Mouse (Mus musculus) forebrain, embryonic 16.5 days (tissue): ENCODE measurements around the gene Sh3pxd2a. TPM values are rescaled to one million over a fixed set of nuclear protein-coding genes. Genes with fewer than 3 reads are reported as not detected.

Source experiments
- ATAC-seq: fragments of 200-750 bp; cut with Nextera tagmentation; 2 replicates; pipeline ENCODE4 v1.8.0; 2017; ENCODE audit warnings: mild to moderate bottlenecking, moderate library complexity
- H3K27ac ChIP-seq: fragments of 300-500 bp; sonication (generic); 2 replicates; pipeline ENCODE4 v1.5.1; 2014; ENCODE audit warnings: low read length, control low read depth
- H3K27me3 ChIP-seq: fragments of 300-500 bp; sonication (generic); replicated peaks from 2 replicates; pipeline ENCODE4 v1.6.1; 2014; ENCODE audit warnings: low read length; ENCODE audit not compliant: control insufficient read depth, insufficient read depth
- H3K36me3 ChIP-seq: fragments of 300-500 bp; sonication (generic); 2 replicates; pipeline ENCODE4 v1.6.1; 2014; ENCODE audit not compliant: control insufficient read depth, insufficient read depth
- H3K4me1 ChIP-seq: fragments of 300-500 bp; sonication (generic); replicated peaks from 2 replicates; pipeline ENCODE4 v1.6.1; 2014; ENCODE audit warnings: low read length; ENCODE audit not compliant: control insufficient read depth, insufficient read depth
- H3K4me2 ChIP-seq: fragments of 300-500 bp; sonication (generic); 2 replicates; pipeline ENCODE4 v1.6.1; 2014; ENCODE audit warnings: mild to moderate bottlenecking, low read length, control low read depth
- H3K4me3 ChIP-seq: fragments of 300-500 bp; sonication (generic); replicated peaks from 2 replicates; pipeline ENCODE4 v1.5.1; 2014; ENCODE audit warnings: mild to moderate bottlenecking, low read length, control low read depth
- H3K9ac ChIP-seq: fragments of 300-500 bp; sonication (generic); replicated peaks from 2 replicates; pipeline ENCODE4 v1.6.1; 2014; ENCODE audit warnings: low read depth, low read length, control low read depth
- H3K9me3 ChIP-seq: fragments of 300-500 bp; sonication (generic); 2 replicates; pipeline ENCODE4 v1.6.1; 2016; ENCODE audit warnings: low read length; ENCODE audit not compliant: control insufficient read depth
- WGBS: fragments of 180-500 bp; shearing (Covaris S2); extraction: QIAGEN DNeasy Blood & Tissue Kit; methylation state at CpG from one replicate; pipeline ENCODE4 v1.1.7; 2014; 5-methylcytosine and 5-hydroxymethylcytosine counted together
- polyA plus RNA-seq: library from polyadenylated mRNA; unstranded; fragments of >200 nt; fragmentation: Nextera tagmentation; extraction: Ambion mirVana; gene quantifications from 2 replicates; pipeline ENCODE4 v1.2.1, GENCODE M21; 2015

The Sh3pxd2a gene
- polyA plus RNA-seq, 1 experiment from 2014 or later: 2.1 TPM

- Histone ChIP-seq H3K4me3 (no peak overlapping the region), H3K27me3 (no peaks in the 10 kb centered on the region), H3K9ac (no peak overlapping the region), H3K4me2 (no peak overlapping the region), H3K4me1 (peaks cover 14% of the 10 kb centered on the region), H3K27ac (peak overlapping the region; percentile 62), H3K36me3 (no peaks in the 10 kb centered on the region), H3K9me3 (no peaks in the 10 kb centered on the region)
- ATAC-seq: peak; percentile 82
- whole genome bisulfite sequencing: 70% methylated on average over 15 of the region's 15 CpGs
Measured at GRCm38 (mm10) chr19:47279788-47280532, 184.2 kb downstream of the Sh3pxd2a start.

- Histone ChIP-seq H3K4me1 (peaks cover 14% of the 10 kb centered on the region), H3K4me2 (no peak overlapping the region), H3K9me3 (no peaks in the 10 kb centered on the region), H3K27me3 (no peaks in the 10 kb centered on the region), H3K27ac (peak overlapping the region; percentile 62), H3K4me3 (no peak overlapping the region), H3K36me3 (no peaks in the 10 kb centered on the region), H3K9ac (no peak overlapping the region)
- 70% methylated on average over 4 of the region's 4 CpGs for WGBS
- no peak for ATAC-seq
Measured at GRCm38 (mm10) chr19:47279372-47279771, 184.8 kb downstream of the Sh3pxd2a start.

- no peak overlapping the region for H3K4me3 ChIP-seq
- H3K36me3 ChIP-seq: no peaks in the 10 kb centered on the region
- H3K9me3 ChIP-seq: no peaks in the 10 kb centered on the region
- ATAC-seq: no peak
- 0 out of 2 replicates have a peak overlapping the region, but pooled peaks have one; percentile 1 for H3K27ac ChIP-seq
- no peak overlapping the region for H3K4me2 ChIP-seq
- 76% methylated on average over 6 of the region's 6 CpGs for WGBS
- peaks cover 14% of the 10 kb centered on the region for H3K4me1 ChIP-seq
- no peaks in the 10 kb centered on the region for H3K27me3 ChIP-seq
- H3K9ac ChIP-seq: no peak overlapping the region
Measured at GRCm38 (mm10) chr19:47276730-47277129, 187.5 kb downstream of the Sh3pxd2a start.

GRCm38 (mm10) chr19:47270520-47270919, 193.7 kb downstream of the Sh3pxd2a start:
- Histone ChIP-seq H3K4me2 (no peak overlapping the region), H3K36me3 (peaks cover 3% of the 10 kb centered on the region; the same call in 1 of the 2 replicates), H3K27me3 (no peaks in the 10 kb centered on the region), H3K9me3 (no peaks in the 10 kb centered on the region), H3K4me3 (no peak overlapping the region), H3K27ac (no peak overlapping the region), H3K4me1 (no peaks in the 10 kb centered on the region), H3K9ac (no peak overlapping the region)
- 83% methylated on average over 9 of the region's 9 CpGs for WGBS
- no peak for ATAC-seq

- no peak overlapping the region for H3K27ac ChIP-seq
- no peak overlapping the region for H3K4me2 ChIP-seq
- no peaks in the 10 kb centered on the region for H3K27me3 ChIP-seq
- H3K36me3 ChIP-seq: peaks cover 3% of the 10 kb centered on the region; the same call in 1 of the 2 replicates
- H3K4me3 ChIP-seq: no peak overlapping the region
- H3K9ac ChIP-seq: no peak overlapping the region
- 48% methylated on average over 8 of the region's 8 CpGs for WGBS
- H3K9me3 ChIP-seq: no peaks in the 10 kb centered on the region
- no peak for ATAC-seq
- H3K4me1 ChIP-seq: no peaks in the 10 kb centered on the region
Measured at GRCm38 (mm10) chr19:47269729-47270128, 194.5 kb downstream of the Sh3pxd2a start.

GRCm38 (mm10) chr19:47267066-47267465, 197.1 kb downstream of the Sh3pxd2a start:
- Histone ChIP-seq H3K27me3 (no peaks in the 10 kb centered on the region), H3K9me3 (no peaks in the 10 kb centered on the region), H3K27ac (no peak overlapping the region), H3K4me3 (no peak overlapping the region), H3K9ac (no peak overlapping the region), H3K4me1 (no peaks in the 10 kb centered on the region), H3K36me3 (peaks cover 3% of the 10 kb centered on the region; the same call in 1 of the 2 replicates), H3K4me2 (no peak overlapping the region)
- ATAC-seq: no peak
- 92% methylated on average over 21 of the region's 21 CpGs for WGBS

GRCm38 (mm10) chr19:47266070-47266801, 198.0 kb downstream of the Sh3pxd2a start:
- WGBS: 89% methylated on average over 18 of the region's 18 CpGs
- Histone ChIP-seq H3K4me2 (no peak overlapping the region), H3K9me3 (no peaks in the 10 kb centered on the region), H3K9ac (no peak overlapping the region), H3K27me3 (no peaks in the 10 kb centered on the region), H3K4me1 (no peaks in the 10 kb centered on the region), H3K36me3 (peaks cover 3% of the 10 kb centered on the region; the same call in 1 of the 2 replicates), H3K4me3 (no peak overlapping the region), H3K27ac (no peak overlapping the region)
- no peak for ATAC-seq

GRCm38 (mm10) chr19:47264322-47265092, 199.7 kb downstream of the Sh3pxd2a start:
- Histone ChIP-seq H3K9me3 (no peaks in the 10 kb centered on the region), H3K4me2 (no peak overlapping the region), H3K36me3 (peaks cover 3% of the 10 kb centered on the region; the same call in 1 of the 2 replicates), H3K4me1 (no peaks in the 10 kb centered on the region), H3K4me3 (no peak overlapping the region), H3K9ac (no peak overlapping the region), H3K27ac (no peak overlapping the region), H3K27me3 (no peaks in the 10 kb centered on the region)
- 48% methylated on average over 11 of the region's 11 CpGs for WGBS
- ATAC-seq: peak; percentile 74

- Histone ChIP-seq H3K4me1 (no peaks in the 10 kb centered on the region), H3K27ac (no peak overlapping the region), H3K9ac (no peak overlapping the region), H3K9me3 (no peaks in the 10 kb centered on the region), H3K27me3 (no peaks in the 10 kb centered on the region), H3K4me2 (no peak overlapping the region), H3K36me3 (peaks cover 3% of the 10 kb centered on the region; the same call in 1 of the 2 replicates), H3K4me3 (no peak overlapping the region)
- 93% methylated on average over 8 of the region's 8 CpGs for WGBS
- ATAC-seq: no peak
Measured at GRCm38 (mm10) chr19:47263621-47264020, 200.6 kb downstream of the Sh3pxd2a start.
